Mouse (Mus musculus) C2C12 (cell line): ENCODE data around the gene Ncor1. TPM values are rescaled to one million over a fixed set of nuclear protein-coding genes. Genes with fewer than 3 reads are reported as not detected.

Source experiments
- H3K27me3 ChIP-seq: one replicate; pipeline ENCODE4 v1.6.1; 2011; ENCODE audit not compliant: control insufficient read depth, insufficient read depth, insufficient read length
- H3K36me3 ChIP-seq: one replicate; pipeline ENCODE4 v1.6.1; 2011; ENCODE audit not compliant: control insufficient read depth, insufficient read depth
- H3K4me3 ChIP-seq: one replicate; pipeline ENCODE4 v1.5.1; 2011; ENCODE audit warnings: mild to moderate bottlenecking, control low read depth; ENCODE audit not compliant: poor library complexity, insufficient read depth, severe bottlenecking
- H3K79me2 ChIP-seq: one replicate; pipeline ENCODE4 v1.6.1; 2011; ENCODE audit not compliant: control insufficient read depth, insufficient read depth
- H3K79me3 ChIP-seq: one replicate; pipeline ENCODE4 v1.6.1; 2011; ENCODE audit warnings: low read depth, control low read depth
- H3ac ChIP-seq: one replicate; pipeline ENCODE3; 2011; ENCODE audit warnings: low read depth; ENCODE audit not compliant: control insufficient read depth, insufficient read length
- CEBPB ChIP-seq: IDR thresholded peaks from one replicate; pipeline ENCODE4 v1.6.1; 2011; ENCODE audit warnings: low read depth, mild to moderate bottlenecking, control low read depth, moderate library complexity
- CTCF ChIP-seq: IDR thresholded peaks from one replicate; pipeline ENCODE4 v1.5.1; 2011; ENCODE audit not compliant: control insufficient read depth, insufficient read depth, insufficient read length
- FOSL1 ChIP-seq: IDR thresholded peaks from one replicate; pipeline ENCODE4 v1.8.0; 2011; ENCODE audit warnings: mild to moderate bottlenecking, low read length; ENCODE audit not compliant: poor library complexity, insufficient read depth, severe bottlenecking
- MAX ChIP-seq: IDR thresholded peaks from one replicate; pipeline ENCODE4 v1.6.1; 2011; ENCODE audit warnings: mild to moderate bottlenecking, control low read depth
- MYOD1 ChIP-seq: IDR thresholded peaks from one replicate; pipeline ENCODE4 v1.6.1; 2011; ENCODE audit warnings: low read depth; ENCODE audit not compliant: control insufficient read depth, insufficient read length
- MYOG ChIP-seq: IDR thresholded peaks from one replicate; pipeline ENCODE4 v1.6.1; 2011; ENCODE audit not compliant: control insufficient read depth, insufficient read length; ENCODE audit errors: extremely low read depth
- USF1 ChIP-seq: IDR thresholded peaks from one replicate; pipeline ENCODE4 v1.6.1; 2011; ENCODE audit warnings: low read depth, mild to moderate bottlenecking, control low read depth, moderate library complexity
- polyA plus RNA-seq: library from polyadenylated mRNA; unstranded; fragments of >200 nt; fragmentation: generic; extraction: Trizol; gene quantifications from one replicate; pipeline ENCODE4 v1.2.1, GENCODE M21; 2012; ENCODE audit warnings: missing spikeins

Gene Ncor1
- polyA plus RNA-seq, 1 experiment = 33.6 TPM

- H3K36me3 ChIP-seq = peaks cover 90% of the 10 kb centered on the region
- H3ac ChIP-seq = no peak overlapping the region
- H3K4me3 ChIP-seq = no peak overlapping the region
- no peak for TF ChIP-seq FOSL1
- TF ChIP-seq CTCF = no peak
- TF ChIP-seq USF1 = no peak
- TF ChIP-seq MYOG = no peak
- no peak for TF ChIP-seq MYOD1
- no peak for TF ChIP-seq CEBPB
- TF ChIP-seq MAX = no peak
- no peaks in the 10 kb centered on the region for H3K27me3 ChIP-seq
- no peaks in the 10 kb centered on the region for H3K79me3 ChIP-seq
- H3K79me2 ChIP-seq = peaks cover 3% of the 10 kb centered on the region
Measured at GRCm38 (mm10) chr11:62371776-62372175, 86.6 kb downstream of the Ncor1 start.

- H3K27me3 ChIP-seq = no peaks in the 10 kb centered on the region
- TF ChIP-seq CTCF (no peak), FOSL1 (no peak), MAX (no peak), MYOD1 (no peak), MYOG (no peak), USF1 (no peak), CEBPB (no peak)
- peaks cover 90% of the 10 kb centered on the region for H3K36me3 ChIP-seq
- no peak overlapping the region for H3K4me3 ChIP-seq
- peaks cover 3% of the 10 kb centered on the region for H3K79me2 ChIP-seq
- H3ac ChIP-seq = no peak overlapping the region
- no peaks in the 10 kb centered on the region for H3K79me3 ChIP-seq
Measured at GRCm38 (mm10) chr11:62369924-62370323, 88.4 kb downstream of the Ncor1 start.

- H3K79me3 ChIP-seq = no peaks in the 10 kb centered on the region
- no peaks in the 10 kb centered on the region for H3K79me2 ChIP-seq
- H3K27me3 ChIP-seq = no peaks in the 10 kb centered on the region
- no peak overlapping the region for H3K4me3 ChIP-seq
- H3ac ChIP-seq = no peak overlapping the region
- peaks cover 84% of the 10 kb centered on the region for H3K36me3 ChIP-seq
- no peak for TF ChIP-seq USF1
- TF ChIP-seq MYOG = no peak
- no peak for TF ChIP-seq FOSL1
- no peak for TF ChIP-seq CTCF
- TF ChIP-seq CEBPB = no peak
- TF ChIP-seq MAX = no peak
- TF ChIP-seq MYOD1 = no peak
Measured at GRCm38 (mm10) chr11:62366879-62367278, 91.5 kb downstream of the Ncor1 start.

- Histone ChIP-seq H3K36me3 (peaks cover 72% of the 10 kb centered on the region), H3ac (no peak overlapping the region), H3K4me3 (no peak overlapping the region), H3K79me2 (no peaks in the 10 kb centered on the region), H3K79me3 (no peaks in the 10 kb centered on the region), H3K27me3 (no peaks in the 10 kb centered on the region)
- TF ChIP-seq MYOG (no peak), MAX (no peak), MYOD1 (no peak), USF1 (no peak), CEBPB (no peak), FOSL1 (no peak), CTCF (no peak)
Measured at GRCm38 (mm10) chr11:62355216-62355615, 103.1 kb downstream of the Ncor1 start.

GRCm38 (mm10) chr11:62351948-62352347, 106.4 kb downstream of the Ncor1 start:
- peaks cover 90% of the 10 kb centered on the region for H3K36me3 ChIP-seq
- TF ChIP-seq MYOG (no peak), CTCF (no peak), FOSL1 (no peak), MAX (no peak), CEBPB (no peak), MYOD1 (no peak)

GRCm38 (mm10) chr11:62343002-62343401, 115.3 kb downstream of the Ncor1 start:
- peaks cover 82% of the 10 kb centered on the region for H3K36me3 ChIP-seq

More at GRCm38 (mm10) chr11:62351948-62352347, 106.4 kb downstream of the Ncor1 start:
- H3K79me2 ChIP-seq = no peaks in the 10 kb centered on the region
- H3K79me3 ChIP-seq = no peaks in the 10 kb centered on the region
- no peaks in the 10 kb centered on the region for H3K27me3 ChIP-seq
- no peak overlapping the region for H3ac ChIP-seq
- H3K4me3 ChIP-seq = no peak overlapping the region

More at GRCm38 (mm10) chr11:62343002-62343401, 115.3 kb downstream of the Ncor1 start:
- Histone ChIP-seq H3ac (no peak overlapping the region), H3K4me3 (no peak overlapping the region), H3K79me2 (no peaks in the 10 kb centered on the region), H3K79me3 (no peaks in the 10 kb centered on the region), H3K27me3 (no peaks in the 10 kb centered on the region)
- TF ChIP-seq CTCF = no peak
- no peak for TF ChIP-seq MAX
- TF ChIP-seq CEBPB = no peak
- no peak for TF ChIP-seq USF1
- no peak for TF ChIP-seq MYOG
- TF ChIP-seq FOSL1 = no peak
- TF ChIP-seq MYOD1 = no peak
